Mouse (Mus musculus): ENCODE measurements at regions not wholly inside any gene's neighbourhood (a gene's known extent, or its start where the extent isn't known, plus 50 kb on each side); places are given as distances from the start of the nearest gene placed in this dataset.
A peak's percentile ranks its signal among the peaks of the same experiment; 100 is the strongest.

DNA sequence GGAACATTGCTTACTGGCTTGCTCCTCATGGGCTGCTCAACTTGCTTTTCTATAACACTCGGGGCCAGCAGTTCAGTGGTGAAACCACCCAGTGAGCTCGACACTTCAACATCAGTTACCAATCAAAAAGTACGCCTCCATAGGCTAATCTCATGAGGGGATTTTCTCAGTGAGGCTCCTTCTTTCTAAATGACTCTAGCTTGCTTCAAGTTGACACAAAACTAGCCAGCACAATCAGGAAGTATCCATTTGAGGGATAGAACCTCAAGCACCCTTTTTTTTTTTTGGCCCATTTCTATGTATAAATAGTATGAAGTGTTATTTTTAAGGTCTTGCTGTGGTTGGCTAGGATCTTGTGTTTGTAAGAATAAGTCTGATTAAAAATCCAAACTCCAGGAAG, 321.7 kb upstream of the Ubash3b start:
- ATAC-seq: no peak
- Histone ChIP-seq H3K4me3 (replicated peaks) (no peak overlapping the region), H3K4me1 (replicated peaks) (peaks cover 4% of the 10 kb centered on the region; the same call in 1 of the 2 replicates), H3K27ac (no peak overlapping the region), H3K27me3 (no peaks in the 10 kb centered on the region), H3K4me2 (replicated peaks) (no peak overlapping the region), H3K36me3 (peaks cover 8% of the 10 kb centered on the region), H3K9me3 (no peaks in the 10 kb centered on the region), H3K9ac (replicated peaks) (no peak overlapping the region)
- WGBS: 90% methylated on average over 3 of the region's 3 CpGs

DNA sequence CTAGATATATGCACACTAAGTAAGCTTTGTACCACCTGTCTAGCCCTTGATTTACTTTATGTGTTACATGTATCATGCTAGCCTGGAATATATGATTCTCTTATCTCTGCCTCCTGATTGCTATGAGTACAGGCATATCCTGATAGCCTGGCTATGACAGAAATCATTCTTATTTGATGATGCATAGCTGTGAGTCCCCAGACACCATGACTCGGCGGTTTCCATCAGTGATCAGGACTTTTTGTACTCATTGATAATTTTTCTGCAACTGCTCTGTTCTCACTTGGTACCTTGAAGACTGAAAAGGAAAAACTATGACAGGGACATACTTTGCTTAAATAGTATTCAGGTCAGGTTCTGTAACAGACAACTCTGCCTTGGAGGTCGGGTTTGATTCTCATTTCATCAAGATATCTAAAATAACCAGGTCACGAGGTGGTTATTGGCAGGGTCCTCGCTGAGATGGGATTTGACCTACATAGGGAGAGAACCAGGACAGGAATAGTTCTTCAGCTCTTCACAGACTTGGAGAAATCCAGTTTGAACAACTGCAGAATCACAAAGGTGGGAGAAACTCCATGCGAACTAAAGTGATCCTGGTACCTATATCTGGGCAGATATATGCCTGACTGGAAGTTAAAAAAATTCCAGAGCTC, 320.2 kb upstream of the Ubash3b start:
- ATAC-seq: no peak
- peaks cover 8% of the 10 kb centered on the region; the same call in 1 of the 2 replicates for H3K4me1 ChIP-seq (replicated peaks)
- WGBS: 95% methylated on average over 6 of the region's 6 CpGs

DNA sequence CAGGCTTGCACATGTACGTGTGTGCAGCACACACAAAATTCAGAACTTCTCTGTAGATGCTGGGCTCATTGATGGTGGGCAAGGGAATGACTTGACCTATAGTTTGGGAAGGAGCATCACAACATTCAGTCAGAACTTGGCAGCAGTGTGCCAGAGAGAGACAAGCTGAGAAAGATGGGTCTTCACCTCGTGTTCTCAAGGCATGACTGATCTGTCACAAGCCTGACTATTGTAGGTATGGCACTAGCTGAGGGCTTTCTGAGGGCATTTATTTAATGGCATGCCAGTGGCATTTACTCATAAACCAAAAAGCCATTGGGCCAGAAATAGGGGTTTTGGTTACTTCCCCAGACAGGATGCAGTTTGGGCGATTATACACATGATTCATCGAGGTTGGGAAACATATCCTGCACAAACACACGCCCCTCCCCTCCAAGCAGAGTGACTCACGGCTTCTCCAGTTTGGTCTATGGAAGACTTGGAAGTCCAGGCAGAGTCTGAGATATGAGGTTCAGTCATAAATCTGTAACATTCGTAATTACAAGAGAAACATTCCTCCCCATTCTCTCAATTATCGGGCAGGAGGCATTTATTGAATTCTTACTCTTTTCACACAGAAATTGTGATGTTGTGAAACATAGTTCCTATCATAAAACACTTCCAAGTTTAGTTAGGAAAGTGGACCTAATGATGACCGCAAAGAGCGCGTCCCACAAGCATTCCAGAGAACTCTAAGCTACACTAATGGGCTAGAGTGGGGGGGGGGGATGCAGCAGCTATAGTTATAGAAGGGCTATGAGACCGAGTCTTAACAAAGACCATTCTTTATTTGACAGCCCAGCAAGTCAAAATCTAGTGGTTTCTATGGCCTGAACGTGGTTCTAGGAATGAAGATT, 318.6 kb upstream of the Ubash3b start:
- peaks cover 6% of the 10 kb centered on the region for H3K36me3 ChIP-seq
- WGBS: 95% methylated on average over 13 of the region's 13 CpGs
- no peaks in the 10 kb centered on the region for H3K27me3 ChIP-seq
- peaks cover 13% of the 10 kb centered on the region for H3K4me1 ChIP-seq (replicated peaks)
- no peak for ATAC-seq
- H3K9ac ChIP-seq (replicated peaks): no peak overlapping the region
- no peaks in the 10 kb centered on the region for H3K9me3 ChIP-seq
- no peak overlapping the region for H3K27ac ChIP-seq
- H3K4me3 ChIP-seq (replicated peaks): no peak overlapping the region
- H3K4me2 ChIP-seq (replicated peaks): no peak overlapping the region

More for the DNA sequence above, 320.2 kb upstream of the Ubash3b start:
- no peak overlapping the region for H3K4me3 ChIP-seq (replicated peaks)
- no peak overlapping the region for H3K4me2 ChIP-seq (replicated peaks)
- H3K9ac ChIP-seq (replicated peaks): no peak overlapping the region
- H3K36me3 ChIP-seq: peaks cover 8% of the 10 kb centered on the region
- H3K27me3 ChIP-seq: no peaks in the 10 kb centered on the region
- no peak overlapping the region for H3K27ac ChIP-seq
- no peaks in the 10 kb centered on the region for H3K9me3 ChIP-seq

DNA sequence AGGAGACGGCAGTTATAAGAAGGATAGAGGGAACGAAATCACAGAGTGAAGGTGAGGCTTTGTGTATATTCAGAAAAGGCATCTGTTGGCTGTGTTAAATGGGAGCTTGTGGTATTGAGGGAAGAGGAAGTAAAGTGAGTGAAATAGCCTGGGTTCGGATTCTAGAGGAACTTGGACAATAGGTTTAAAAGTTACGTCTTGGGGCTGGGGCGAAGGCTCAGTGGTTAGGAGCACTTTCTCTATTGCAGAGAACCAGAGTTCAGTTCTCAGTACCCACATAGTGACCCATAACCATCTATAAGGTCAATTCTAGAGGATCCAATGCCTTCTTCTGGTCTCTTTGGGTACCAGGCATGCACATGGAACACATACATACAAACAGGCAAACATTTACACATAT, 317.6 kb upstream of the Ubash3b start:
- H3K4me1 ChIP-seq (replicated peaks): peaks cover 24% of the 10 kb centered on the region
- WGBS: 90% methylated on average over 5 of the region's 5 CpGs
- no peak for ATAC-seq

DNA sequence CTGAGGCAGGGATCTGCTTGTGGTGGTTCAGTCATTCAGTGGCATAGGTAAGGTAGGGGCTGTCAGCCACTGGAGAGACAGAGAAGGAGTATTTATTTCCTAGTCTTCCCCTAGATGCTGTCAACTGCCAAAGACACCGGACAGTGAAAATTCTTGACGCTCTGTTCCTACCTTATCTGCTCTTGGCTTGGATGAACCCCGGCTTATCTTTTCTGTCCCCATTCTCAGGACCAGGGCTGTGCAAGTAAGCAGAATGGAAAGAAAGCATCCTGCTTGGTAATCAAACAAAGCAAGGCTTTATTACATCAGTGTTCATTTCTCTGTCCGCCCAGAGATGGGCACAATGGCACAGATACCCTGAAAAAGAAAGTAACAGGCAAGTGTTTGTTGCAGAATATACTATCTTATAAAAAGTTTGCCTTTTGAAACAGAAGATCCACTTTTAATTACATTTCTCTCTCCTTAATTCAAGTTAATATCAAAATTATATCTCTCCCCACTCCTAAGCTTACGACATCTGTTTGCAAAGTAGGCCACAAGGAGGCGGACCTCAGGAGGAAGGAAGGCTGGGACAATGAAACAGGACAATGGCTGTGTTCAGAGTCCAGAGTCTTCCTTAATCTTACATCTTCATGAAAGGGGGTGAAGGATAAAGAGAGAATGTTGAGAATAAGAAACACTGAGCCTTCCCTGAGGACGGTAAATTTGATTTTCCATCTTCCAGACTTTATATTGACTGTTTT, 316.8 kb upstream of the Ubash3b start:
- no peak overlapping the region for H3K4me2 ChIP-seq (replicated peaks)
- WGBS: 67% methylated on average over 7 of the region's 7 CpGs
- H3K4me1 ChIP-seq (replicated peaks): peaks cover 28% of the 10 kb centered on the region
- H3K4me3 ChIP-seq (replicated peaks): no peak overlapping the region
- H3K27ac ChIP-seq: no peak overlapping the region
- ATAC-seq: no peak
- no peaks in the 10 kb centered on the region for H3K27me3 ChIP-seq
- H3K9ac ChIP-seq (replicated peaks): no peak overlapping the region
- H3K9me3 ChIP-seq: no peaks in the 10 kb centered on the region
- peaks cover 6% of the 10 kb centered on the region for H3K36me3 ChIP-seq

More for the DNA sequence above, 317.6 kb upstream of the Ubash3b start:
- no peak overlapping the region for H3K9ac ChIP-seq (replicated peaks)
- no peak overlapping the region for H3K4me3 ChIP-seq (replicated peaks)
- H3K27ac ChIP-seq: no peak overlapping the region
- H3K4me2 ChIP-seq (replicated peaks): no peak overlapping the region
- H3K9me3 ChIP-seq: no peaks in the 10 kb centered on the region
- no peaks in the 10 kb centered on the region for H3K27me3 ChIP-seq
- peaks cover 6% of the 10 kb centered on the region for H3K36me3 ChIP-seq

DNA sequence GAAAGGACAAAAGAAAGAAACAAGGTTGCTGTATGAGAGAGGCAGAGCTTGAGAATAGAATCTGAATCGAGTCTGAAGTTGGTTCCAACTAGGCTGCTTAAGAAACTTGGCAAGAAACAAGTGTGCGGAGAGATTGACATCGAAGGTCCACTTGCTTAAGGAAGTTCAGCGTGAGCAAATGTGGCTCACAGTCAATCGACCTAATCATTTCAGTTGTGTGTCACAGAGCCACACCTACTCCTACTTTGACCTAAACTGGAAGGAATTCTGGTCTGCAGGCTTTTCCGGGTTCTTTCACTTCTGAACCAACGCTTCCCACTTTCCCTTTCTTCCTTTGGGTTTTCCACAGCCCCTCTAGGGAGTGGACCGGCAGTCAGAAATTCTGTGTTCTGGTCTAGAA, 313.8 kb upstream of the Ubash3b start:
- H3K4me2 ChIP-seq (replicated peaks): peak overlapping the region; percentile 39
- peaks cover 28% of the 10 kb centered on the region for H3K4me1 ChIP-seq (replicated peaks)
- no peaks in the 10 kb centered on the region for H3K9me3 ChIP-seq
- H3K4me3 ChIP-seq (replicated peaks): peak overlapping the region; percentile 17
- no peaks in the 10 kb centered on the region for H3K36me3 ChIP-seq
- H3K27ac ChIP-seq: peak overlapping the region; percentile 68
- no peaks in the 10 kb centered on the region for H3K27me3 ChIP-seq
- peak overlapping the region; percentile 47; the same call in 1 of the 2 replicates for H3K9ac ChIP-seq (replicated peaks)
- WGBS: 79% methylated on average over 8 of the region's 8 CpGs
- ATAC-seq: no peak

DNA sequence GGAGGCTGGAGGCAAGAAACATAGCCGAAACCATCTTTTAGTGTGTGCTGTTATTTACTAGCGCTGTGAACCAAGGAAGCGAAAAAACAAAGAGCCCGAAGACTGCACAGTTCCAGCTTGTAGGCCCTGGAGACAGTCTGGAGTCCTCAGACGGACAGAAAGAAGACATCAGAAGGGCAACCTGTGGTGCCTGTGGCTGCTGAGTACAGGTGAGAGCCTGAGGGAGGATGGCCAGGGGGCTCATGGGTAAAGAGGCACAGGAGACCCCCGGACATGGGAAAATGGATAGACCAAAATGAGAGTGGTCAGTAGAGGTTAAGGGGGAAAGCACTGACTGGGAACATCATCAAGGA, 313.4 kb upstream of the Ubash3b start:
- Histone ChIP-seq H3K4me1 (replicated peaks) (peaks cover 28% of the 10 kb centered on the region), H3K36me3 (no peaks in the 10 kb centered on the region), H3K9ac (replicated peaks) (peak overlapping the region; percentile 47), H3K27ac (peak overlapping the region; percentile 68), H3K4me2 (replicated peaks) (peak overlapping the region; percentile 39), H3K9me3 (no peaks in the 10 kb centered on the region), H3K27me3 (no peaks in the 10 kb centered on the region), H3K4me3 (replicated peaks) (peak overlapping the region; percentile 17)
- WGBS: 66% methylated on average over 6 of the region's 6 CpGs
- ATAC-seq: peak; percentile 54

DNA sequence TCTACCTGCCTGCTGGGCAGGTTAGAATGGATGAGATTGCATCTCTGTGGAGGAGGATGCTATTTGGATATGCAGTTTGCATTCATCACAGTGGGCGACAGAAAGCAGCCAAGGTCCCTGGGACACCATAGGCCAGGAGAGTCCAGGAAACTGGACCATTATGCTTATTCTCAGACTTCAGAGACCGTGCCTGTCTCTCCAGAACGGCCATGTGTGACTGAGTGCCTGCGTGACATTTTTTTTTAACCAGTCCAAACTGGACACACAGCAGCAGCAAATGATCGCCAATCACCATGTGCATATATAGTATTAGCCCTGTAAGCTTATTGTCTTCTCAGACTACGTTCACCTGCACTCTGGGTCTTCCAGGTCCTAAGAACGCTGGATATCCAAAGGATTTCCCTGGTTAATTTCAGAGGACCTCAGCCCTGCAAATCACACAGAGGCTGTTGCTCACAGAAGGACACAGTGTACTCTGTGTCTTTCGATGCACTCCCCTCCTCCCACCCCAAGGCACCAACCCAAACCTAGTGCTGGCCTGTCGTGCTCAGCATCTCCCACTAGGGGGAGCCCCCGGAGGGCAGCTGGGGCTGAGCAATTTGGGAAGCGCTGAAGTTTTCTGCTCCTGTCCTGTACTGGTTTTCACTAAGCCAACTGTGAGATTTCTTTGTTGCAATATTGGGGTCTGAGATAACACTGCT, 312.9 kb upstream of the Ubash3b start:
- 0 out of 2 replicates have a peak overlapping the region, but pooled peaks have one; percentile 4 for H3K9ac ChIP-seq (replicated peaks)
- ATAC-seq: peak; percentile 93
- H3K9me3 ChIP-seq: no peaks in the 10 kb centered on the region
- H3K36me3 ChIP-seq: no peaks in the 10 kb centered on the region
- peaks cover 28% of the 10 kb centered on the region for H3K4me1 ChIP-seq (replicated peaks)
- H3K4me2 ChIP-seq (replicated peaks): peak overlapping the region; percentile 39
- H3K4me3 ChIP-seq (replicated peaks): peak overlapping the region; percentile 17
- 35% methylated on average over 11 of the region's 11 CpGs for WGBS
- H3K27ac ChIP-seq: peak overlapping the region; percentile 68
- no peaks in the 10 kb centered on the region for H3K27me3 ChIP-seq

DNA sequence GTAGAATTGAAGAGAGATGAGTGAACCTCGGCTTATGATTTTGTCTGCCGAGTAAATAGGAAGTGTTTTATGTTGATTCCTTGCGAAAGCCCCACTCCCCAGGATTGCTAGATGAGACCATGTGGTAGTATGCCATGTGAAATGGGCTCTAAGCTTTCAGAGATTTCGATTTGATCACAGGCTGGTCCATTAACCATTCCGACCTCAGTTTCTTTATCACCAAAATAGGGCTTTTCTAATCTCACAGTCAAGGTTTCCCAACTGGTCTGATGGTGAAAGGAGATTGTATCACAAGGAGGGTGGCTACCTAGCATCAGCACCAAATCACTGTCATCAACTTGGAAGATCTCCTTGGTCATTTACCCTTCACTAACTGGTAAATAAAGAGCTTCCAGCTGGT, 312.0 kb upstream of the Ubash3b start:
- Histone ChIP-seq H3K36me3 (no peaks in the 10 kb centered on the region), H3K27ac (peak overlapping the region; percentile 66), H3K4me1 (replicated peaks) (peaks cover 30% of the 10 kb centered on the region), H3K9ac (replicated peaks) (no peak overlapping the region), H3K27me3 (no peaks in the 10 kb centered on the region), H3K9me3 (no peaks in the 10 kb centered on the region), H3K4me2 (replicated peaks) (0 out of 2 replicates have a peak overlapping the region, but pooled peaks have one; percentile 39), H3K4me3 (replicated peaks) (no peak overlapping the region)
- ATAC-seq: no peak
- 92% methylated on average over 5 of the region's 5 CpGs for WGBS

DNA sequence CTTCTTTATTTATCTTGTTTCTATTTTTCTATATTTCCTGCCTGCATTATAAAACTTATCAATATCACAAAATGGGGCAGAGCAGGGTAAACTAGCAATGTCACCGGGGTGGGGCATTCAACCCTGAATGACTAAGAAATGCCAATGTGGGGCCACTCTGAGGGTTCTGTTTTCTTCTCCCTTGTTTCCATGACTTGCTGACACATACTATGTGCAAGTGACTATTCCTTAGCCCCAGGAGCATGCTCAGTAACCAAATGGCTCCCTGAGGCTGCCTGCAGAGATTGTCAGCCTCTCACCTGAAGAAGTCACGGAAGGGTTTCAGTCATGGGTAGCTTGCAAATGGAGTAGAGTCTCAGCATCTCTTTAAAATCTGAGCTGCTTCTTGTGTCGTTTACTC, 309.8 kb upstream of the Ubash3b start:
- WGBS: 94% methylated on average over 3 of the region's 3 CpGs
- no peaks in the 10 kb centered on the region for H3K36me3 ChIP-seq
- no peak overlapping the region for H3K27ac ChIP-seq
- ATAC-seq: no peak
- H3K4me2 ChIP-seq (replicated peaks): no peak overlapping the region
- H3K9me3 ChIP-seq: no peaks in the 10 kb centered on the region
- H3K4me1 ChIP-seq (replicated peaks): peaks cover 25% of the 10 kb centered on the region
- H3K27me3 ChIP-seq: no peaks in the 10 kb centered on the region
- H3K9ac ChIP-seq (replicated peaks): no peak overlapping the region
- H3K4me3 ChIP-seq (replicated peaks): no peak overlapping the region

DNA sequence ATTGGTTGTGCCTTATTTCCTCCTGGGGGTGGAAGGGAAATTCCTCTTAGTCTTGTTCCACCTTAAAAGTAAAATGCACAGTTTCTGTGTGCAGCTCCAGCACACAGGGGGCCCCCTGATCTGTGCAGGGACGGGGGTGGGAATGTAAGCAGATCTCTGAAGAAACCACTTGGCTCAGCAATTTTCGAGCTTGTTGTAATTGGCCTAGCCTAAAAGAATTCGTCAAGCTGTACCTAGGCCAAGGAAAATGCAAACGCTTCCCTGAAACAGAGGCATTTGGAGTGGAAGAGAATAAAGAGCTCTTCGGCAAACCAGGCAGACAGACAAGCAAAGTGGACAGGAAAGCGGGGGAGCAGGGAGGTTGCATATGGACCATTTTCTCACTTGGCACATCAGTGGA, 308.5 kb upstream of the Ubash3b start:
- Histone ChIP-seq H3K4me1 (replicated peaks) (peaks cover 19% of the 10 kb centered on the region), H3K36me3 (no peaks in the 10 kb centered on the region), H3K4me3 (replicated peaks) (no peak overlapping the region), H3K9me3 (no peaks in the 10 kb centered on the region), H3K27ac (peak overlapping the region; percentile 8; the same call in 1 of the 2 replicates), H3K4me2 (replicated peaks) (no peak overlapping the region), H3K9ac (replicated peaks) (no peak overlapping the region), H3K27me3 (no peaks in the 10 kb centered on the region)
- 57% methylated on average over 6 of the region's 6 CpGs for WGBS
- no peak for ATAC-seq

Data from midbrain, embryonic 13.5 days (tissue).